Mouse (Mus musculus) ES-E14 (cell line): Measurements from ENCODE around the gene Aqp2. TPM values are rescaled to one million over a fixed set of nuclear protein-coding genes. Genes with fewer than 3 reads are reported as not detected.

ENCODE experiments used
- DNase-seq: peaks from one replicate; pipeline ENCODE4 v3.0.0-alpha.2; 2013; ENCODE audit warnings: low read depth, low spot score
- H3K27ac ChIP-seq: 2 replicates; pipeline ENCODE4 v1.5.1; 2012; ENCODE audit warnings: low read depth, mild to moderate bottlenecking, low read length, moderate library complexity, mixed read lengths; ENCODE audit not compliant: poor library complexity, insufficient read depth, severe bottlenecking
- H3K36me3 ChIP-seq: 2 replicates; pipeline ENCODE4 v1.6.1; 2012; ENCODE audit warnings: mild to moderate bottlenecking, low read length, moderate library complexity, mixed read lengths; ENCODE audit not compliant: control insufficient read depth, poor library complexity, insufficient read depth, severe bottlenecking
- H3K4me1 ChIP-seq, 2 experiments: fragments of 150-350 bp in 1 of 2; sonication (generic) in 1 of 2; 2 replicates each; pipeline ENCODE4 v1.6.1; 2012; ENCODE audit warnings: low read length in 2 of 2, mild to moderate bottlenecking in 1 of 2, mixed read lengths in 1 of 2; ENCODE audit not compliant: control insufficient read depth in 2 of 2, insufficient read depth in 2 of 2, poor library complexity in 1 of 2
- H3K4me3 ChIP-seq, 2 experiments: fragments of 150-350 bp in 1 of 2; sonication (generic) in 1 of 2; 2 replicates each; pipeline ENCODE4 v1.5.1; 2012; ENCODE audit warnings: low read length in 2 of 2, low read depth in 1 of 2, mild to moderate bottlenecking in 1 of 2, mixed read lengths in 1 of 2; ENCODE audit not compliant: insufficient read depth in 1 of 2, poor library complexity in 1 of 2, severe bottlenecking in 1 of 2
- H3K9ac ChIP-seq: 2 replicates; pipeline ENCODE4 v1.6.1; 2012; ENCODE audit warnings: low read depth, mild to moderate bottlenecking, low read length, mixed read lengths; ENCODE audit not compliant: poor library complexity, insufficient read depth, severe bottlenecking
- H3K9me3 ChIP-seq: fragments of 150-350 bp; sonication (generic); 2 replicates; pipeline ENCODE4 v1.6.1; 2012; ENCODE audit warnings: low read depth, mild to moderate bottlenecking, low read length; ENCODE audit not compliant: control insufficient read depth, insufficient read depth
- CHD2 ChIP-seq: IDR thresholded peaks from 2 replicates; pipeline ENCODE4 v1.6.1; 2014; ENCODE audit warnings: mild to moderate bottlenecking, low read depth, low read length, inconsistent platforms
- HCFC1 ChIP-seq: IDR thresholded peaks from 2 replicates; pipeline ENCODE4 v1.6.1; 2012; ENCODE audit warnings: low read length, inconsistent platforms, borderline replicate concordance; ENCODE audit not compliant: insufficient read depth
- MAFK ChIP-seq: IDR thresholded peaks from 2 replicates; pipeline ENCODE4 v1.6.1; 2014; ENCODE audit warnings: mild to moderate bottlenecking, low read depth, low read length, inconsistent platforms; ENCODE audit not compliant: insufficient read depth
- ZC3H11A ChIP-seq: IDR thresholded peaks from 2 replicates; pipeline ENCODE4 v1.6.1; 2012; ENCODE audit warnings: low read depth, mild to moderate bottlenecking, inconsistent platforms, low read length, borderline replicate concordance
- ZNF384 ChIP-seq: IDR thresholded peaks from 2 replicates; pipeline ENCODE4 v1.6.1; 2012; ENCODE audit warnings: low read depth, low read length, inconsistent platforms
- in situ Hi-C, 2 experiments: fragments of 600-800 bp; cut with MboI; formaldehyde crosslinking; loops; one replicate each; pipeline ENCODE4 v1.15.1; 2025; ENCODE audit warnings: low sequenced_read_pairs in 2 of 2, inconsistent platforms in 1 of 2; ENCODE audit not compliant: unreplicated experiment in 2 of 2
- total RNA-seq: library from RNA; depleted of rRNA; stranded (reverse); fragments of 300-350 nt; gene quantifications from 2 replicates; pipeline ENCODE4 v1.2.3, GENCODE M21; 2012; rRNA removed

The Aqp2 gene
- total RNA-seq, 1 experiment, result not detected

DNA sequence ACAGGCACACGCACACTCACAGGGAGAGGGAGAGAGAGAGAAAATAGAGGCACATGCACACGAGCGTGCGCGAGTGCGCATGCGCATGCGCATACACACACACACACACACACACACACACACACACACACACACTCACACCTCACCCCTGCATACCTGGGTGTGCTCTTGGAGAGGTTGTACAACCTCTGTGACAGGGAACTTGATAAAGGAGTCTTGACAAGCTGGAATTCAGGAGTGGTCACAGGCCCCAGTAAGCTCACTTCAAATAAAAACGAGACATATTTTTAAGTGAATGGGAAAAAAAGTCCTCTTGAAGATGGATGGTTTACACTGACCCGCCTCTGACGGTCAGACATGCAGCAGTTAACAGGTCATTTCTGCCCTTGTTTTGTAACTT, 43.2 kb downstream of the Aqp2 start:
- no peak for TF ChIP-seq ZC3H11A
- TF ChIP-seq MAFK, result no peak
- no peak for TF ChIP-seq HCFC1
- no peak for TF ChIP-seq ZNF384
- TF ChIP-seq CHD2, result no peak
- H3K36me3 ChIP-seq, result peaks cover 44% of the 10 kb centered on the region

DNA sequence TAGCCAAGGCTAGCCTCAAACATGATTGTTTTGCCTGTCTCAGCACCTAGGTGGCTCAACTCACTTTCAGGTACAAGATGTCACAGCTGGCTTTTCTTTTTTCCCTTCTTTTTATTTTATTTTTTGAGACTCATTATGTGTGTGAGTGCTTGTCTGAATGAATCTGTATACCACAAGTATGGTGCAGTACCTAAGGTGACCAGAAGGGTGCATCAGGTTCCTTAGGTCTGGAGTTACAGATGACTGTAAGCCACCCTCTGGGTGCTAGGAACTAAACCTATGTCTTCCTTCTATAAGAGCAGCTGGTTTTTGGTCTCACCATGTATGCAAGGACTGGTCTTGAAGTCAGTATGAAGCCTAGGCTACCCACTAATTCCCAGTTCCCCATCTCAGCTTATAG, 52.8 kb downstream of the Aqp2 start:
- in situ Hi-C loops, result no loop called here
- H3K36me3 ChIP-seq, result peaks cover 49% of the 10 kb centered on the region
- TF ChIP-seq ZNF384, result no peak
- TF ChIP-seq ZC3H11A, result no peak
- TF ChIP-seq MAFK, result no peak
- TF ChIP-seq HCFC1, result no peak
- TF ChIP-seq CHD2, result no peak
- DNase-seq, result peak; percentile 63
- no peaks in the 10 kb centered on the region for H3K9me3 ChIP-seq
- no peak overlapping the region for H3K4me3 ChIP-seq
- no peak overlapping the region for H3K9ac ChIP-seq
- H3K27ac ChIP-seq, result no peak overlapping the region
- H3K4me1 ChIP-seq, result no peaks in the 10 kb centered on the region

More for the DNA sequence above, 43.2 kb downstream of the Aqp2 start:
- DNase-seq, result no peak
- Histone ChIP-seq H3K4me3 (no peak overlapping the region), H3K4me1 (0 out of 4 replicates have a peak, but pooled peaks cover 0 to 2% of the 10 kb centered on the region in 2 experiments), H3K9ac (no peak overlapping the region), H3K27ac (no peak overlapping the region), H3K9me3 (no peaks in the 10 kb centered on the region)
- in situ Hi-C loops, result no loop called here

Other genes starting within 250 kb of the Aqp2 start
- gene Fmnl3, start 208.6 kb upstream of the Aqp2 start, total RNA-seq, result 13.4 and 16.8 TPM in 2 replicates
- gene Tmbim6, start 186.2 kb upstream of the Aqp2 start, total RNA-seq, result 436 and 550 TPM in 2 replicates
- 5.9 and 6.3 TPM in 2 replicates for gene Nckap5l, start 121.3 kb upstream of the Aqp2 start, total RNA-seq
- 36.1 and 47.5 TPM in 2 replicates for gene Bcdin3d, start 104.3 kb upstream of the Aqp2 start, total RNA-seq
- gene Faim2, start 50.9 kb upstream of the Aqp2 start, total RNA-seq, result 0.69 and 0.89 TPM in 2 replicates
- gene Aqp5, start 11.7 kb downstream of the Aqp2 start, total RNA-seq, result 1.6 and 2.9 TPM in 2 replicates
- 0.36 and 0.69 TPM in 2 replicates for gene Aqp6, start 22.3 kb downstream of the Aqp2 start, total RNA-seq
- gene Racgap1, start 72.6 kb downstream of the Aqp2 start, total RNA-seq, result 109 and 127 TPM in 2 replicates
- 6.6 and 15.0 TPM in 2 replicates for gene Asic1, start 91.3 kb downstream of the Aqp2 start, total RNA-seq
- gene Smarcd1, start 123.1 kb downstream of the Aqp2 start, total RNA-seq, result 62.1 and 76.3 TPM in 2 replicates
- gene Gm17349, start 126.4 kb downstream of the Aqp2 start, total RNA-seq, result 2.3 and 2.5 TPM in 2 replicates
- 0.85 and 1.1 TPM in 2 replicates for gene Gpd1, start 138.5 kb downstream of the Aqp2 start, total RNA-seq
- 68.8 and 86.6 TPM in 2 replicates for gene Cox14, start 146.6 kb downstream of the Aqp2 start, total RNA-seq
- 107 and 126 TPM in 2 replicates for gene Cers5, start 193.8 kb downstream of the Aqp2 start, total RNA-seq